Mouse (Mus musculus) lung, postnatal 14 days (tissue): Measurements from ENCODE around the gene BC030870.
"Not testable (repeated sequence)": the region's sequence is repeated elsewhere in the genome, so short reads cannot be mapped to it uniquely, and the experiment has no call there.

Source experiments
- DNase-seq: peaks from one replicate; pipeline ENCODE4 v3.0.0; 2021

The BC030870 gene

GRCm38 (mm10) chr8:65129199-65129788 is at the start of gene BC030870:
Gene BC030870, minus strand, starts transcription at chr8:65129563.
- no peak for DNase-seq

- DNase-seq: no peak
These were observed 45.5 kb upstream of the BC030870 start for GRCm38 (mm10) chr8:65174746-65175476.

DNA sequence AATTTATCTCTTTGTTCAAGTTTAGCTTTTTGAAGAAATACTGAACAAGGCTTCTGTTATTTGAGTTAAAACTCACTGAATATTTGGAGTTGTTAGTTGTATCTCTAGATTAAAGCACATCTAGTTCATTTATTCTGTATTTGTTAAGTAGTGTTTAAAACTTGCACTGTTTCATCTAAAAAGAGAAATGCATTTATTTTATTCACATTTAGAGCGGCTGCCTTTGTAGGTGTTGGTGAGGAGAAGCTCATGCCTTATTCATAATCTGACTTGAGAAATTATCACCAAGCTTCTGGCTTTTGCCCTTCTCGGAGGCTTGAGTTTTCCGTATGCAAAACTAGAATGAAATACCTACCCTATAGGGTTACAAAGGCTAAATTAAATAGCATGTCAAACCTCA is 39.8 kb upstream of the BC030870 start:
- no peak for DNase-seq

- DNase-seq: not testable (repeated sequence)
These were observed 31.3 kb upstream of the BC030870 start for GRCm38 (mm10) chr8:65160676-65161075.

DNA sequence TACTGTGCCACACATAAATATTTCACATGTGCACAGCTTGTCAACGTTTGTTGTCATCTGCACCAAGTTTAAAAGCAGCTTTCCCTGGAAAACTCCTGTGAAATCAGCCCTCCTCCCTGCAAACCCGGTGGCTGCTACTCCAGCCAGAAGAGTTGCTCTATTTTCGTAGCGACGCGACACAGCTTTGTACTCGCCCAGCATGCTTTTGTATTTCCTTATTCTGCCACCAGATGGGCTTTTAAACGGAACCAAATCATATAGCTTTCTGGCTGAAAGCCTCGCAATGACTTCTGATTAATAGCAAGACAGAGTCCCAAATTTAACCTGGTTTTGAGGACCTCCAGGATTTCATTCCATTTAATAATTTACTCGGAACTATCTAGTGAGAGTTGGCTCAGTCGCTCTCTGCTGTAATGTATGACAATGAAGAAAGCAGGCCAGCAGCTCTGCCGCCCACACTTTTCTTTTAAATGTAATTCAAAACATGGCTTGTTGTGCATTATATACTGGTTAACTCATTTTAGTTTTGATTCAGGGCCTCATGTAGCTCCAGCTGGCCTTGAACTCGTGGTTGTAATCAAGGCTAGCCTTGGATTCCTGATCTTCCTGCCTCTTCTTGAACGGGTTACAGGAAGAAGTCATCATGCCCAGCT is 29.9 kb upstream of the BC030870 start:
- no peak for DNase-seq

GRCm38 (mm10) chr8:65157901-65158300 is 28.5 kb upstream of the BC030870 start:
- no peak for DNase-seq

DNA sequence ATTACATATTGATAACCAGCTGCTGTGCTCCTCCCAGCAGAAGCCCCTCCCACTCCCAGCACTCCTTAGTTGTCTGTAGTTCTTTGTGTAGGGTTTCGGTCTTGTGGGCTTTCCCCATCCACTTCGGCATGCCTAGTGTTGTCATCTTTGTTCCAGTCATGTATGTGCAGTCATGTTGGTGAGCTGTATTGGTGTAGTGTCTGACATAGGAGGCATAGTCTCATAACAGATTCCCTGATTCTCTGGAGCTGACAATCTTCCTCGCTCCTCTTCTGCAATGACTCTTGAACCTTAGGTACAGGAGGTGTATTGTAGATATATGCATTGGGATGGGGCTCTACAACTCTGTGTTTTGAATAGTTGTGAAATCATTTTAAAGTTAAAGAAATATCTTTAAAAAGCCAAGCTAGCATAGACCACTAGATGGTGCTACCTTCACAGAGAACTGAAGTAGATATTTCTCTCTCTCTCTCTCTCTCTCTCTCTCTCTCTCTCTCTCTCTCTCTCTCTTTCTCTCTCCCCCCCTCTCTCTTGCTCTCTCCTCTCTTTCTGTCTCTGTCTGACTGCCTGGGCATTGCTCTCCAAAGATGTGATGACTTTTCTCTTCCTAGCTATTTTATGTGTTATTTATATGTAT is 9.6 kb upstream of the BC030870 start:
- no peak for DNase-seq

- DNase-seq: no peak
These were observed 2.9 kb downstream of the BC030870 start for GRCm38 (mm10) chr8:65126454-65126853.

DNA sequence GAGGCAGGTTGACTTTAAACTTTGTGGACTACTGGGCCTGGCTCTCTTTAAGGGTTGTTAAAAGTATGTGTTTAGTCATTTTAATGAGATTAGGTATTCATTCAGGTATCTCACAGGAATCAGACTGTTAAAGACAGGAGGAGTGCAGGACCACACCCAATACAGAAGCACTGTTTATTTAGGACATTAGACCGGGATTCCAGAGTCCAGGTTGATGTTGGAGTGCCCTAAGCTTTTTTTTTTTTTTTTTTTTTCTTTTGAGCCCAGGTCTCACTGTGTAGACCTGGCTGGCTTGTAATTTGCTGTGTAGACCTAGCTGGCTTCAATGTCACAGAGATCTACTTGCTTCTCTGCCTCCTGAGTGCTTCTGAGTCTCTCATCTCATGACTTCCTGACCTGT is 3.3 kb downstream of the BC030870 start:
- no peak for DNase-seq

GRCm38 (mm10) chr8:65112092-65112491 is 17.3 kb downstream of the BC030870 start:
- DNase-seq: no peak

GRCm38 (mm10) chr8:65110285-65110691 is 19.1 kb downstream of the BC030870 start:
- peak; percentile 71 for DNase-seq

DNA sequence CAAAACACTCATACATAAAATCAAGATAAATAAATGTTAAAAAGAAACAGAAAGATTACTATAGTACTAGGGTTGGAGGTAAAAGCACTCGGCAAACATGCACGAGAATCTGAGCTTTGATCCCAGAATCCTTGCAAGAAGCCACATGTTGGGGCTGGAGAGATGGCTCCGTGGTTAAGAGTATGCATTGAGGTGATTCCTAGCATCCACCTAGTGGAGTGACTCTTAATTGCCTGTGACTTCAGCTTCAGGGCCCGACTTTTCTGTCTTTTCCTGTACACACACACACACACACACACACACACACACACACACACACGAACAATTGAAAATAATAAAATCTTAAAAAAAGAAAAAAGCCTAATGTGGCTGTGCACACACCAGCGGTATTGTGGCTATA is 20.4 kb downstream of the BC030870 start:
- no peak for DNase-seq

- DNase-seq: no peak
These were observed 21.2 kb downstream of the BC030870 start for GRCm38 (mm10) chr8:65107936-65108718.

GRCm38 (mm10) chr8:65104041-65104440 is 25.3 kb downstream of the BC030870 start:
- no peak for DNase-seq

DNA sequence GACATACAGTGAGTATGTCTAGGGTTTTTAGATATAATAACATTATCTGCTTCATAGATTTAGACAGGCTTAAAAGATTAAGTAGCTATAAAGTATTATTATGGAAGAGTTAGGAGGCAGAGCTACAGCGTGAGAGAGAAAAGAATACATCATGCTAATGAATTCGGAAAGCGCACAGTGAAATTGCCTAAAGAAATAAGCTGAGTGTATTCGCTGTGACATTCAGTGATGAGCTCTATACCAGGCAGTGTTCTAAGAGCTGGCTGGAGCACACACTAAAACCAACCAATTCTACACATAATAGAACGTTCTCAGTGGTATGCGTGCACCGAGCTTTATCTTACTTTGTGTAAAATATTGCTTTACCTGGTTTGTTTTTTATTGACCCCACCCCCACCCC is 25.7 kb downstream of the BC030870 start:
- no peak for DNase-seq

- no peak for DNase-seq
These were observed 29.6 kb downstream of the BC030870 start for GRCm38 (mm10) chr8:65099735-65100134.

GRCm38 (mm10) chr8:65097760-65098415 is 31.5 kb downstream of the BC030870 start:
- DNase-seq: no peak

- no peak for DNase-seq
These were observed 39.6 kb downstream of the BC030870 start for GRCm38 (mm10) chr8:65089781-65090180.

GRCm38 (mm10) chr8:65088120-65088519 is 41.2 kb downstream of the BC030870 start:
- DNase-seq: no peak

DNA sequence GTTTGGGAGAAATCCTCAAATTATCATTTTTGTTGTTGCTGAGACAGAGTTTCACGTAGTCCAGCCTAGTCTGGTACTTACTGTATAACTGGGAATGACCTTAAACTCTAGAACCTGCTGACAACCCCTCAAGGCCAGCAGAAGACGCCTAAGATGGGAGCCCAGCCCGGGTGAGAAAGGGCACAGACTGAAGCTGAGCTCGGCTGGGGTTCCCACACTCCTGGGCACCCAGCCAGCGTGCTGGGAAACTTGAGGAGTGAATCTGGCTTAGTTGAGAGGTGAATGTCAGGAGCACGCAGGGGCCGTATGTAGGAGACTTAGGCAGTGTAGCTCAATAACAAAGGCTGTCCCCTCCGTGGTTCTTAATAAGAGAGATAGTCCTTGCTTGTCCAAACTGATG is 41.7 kb downstream of the BC030870 start:
- DNase-seq: no peak

- DNase-seq: no peak
These were observed 43.7 kb downstream of the BC030870 start for GRCm38 (mm10) chr8:65085680-65086079.

DNA sequence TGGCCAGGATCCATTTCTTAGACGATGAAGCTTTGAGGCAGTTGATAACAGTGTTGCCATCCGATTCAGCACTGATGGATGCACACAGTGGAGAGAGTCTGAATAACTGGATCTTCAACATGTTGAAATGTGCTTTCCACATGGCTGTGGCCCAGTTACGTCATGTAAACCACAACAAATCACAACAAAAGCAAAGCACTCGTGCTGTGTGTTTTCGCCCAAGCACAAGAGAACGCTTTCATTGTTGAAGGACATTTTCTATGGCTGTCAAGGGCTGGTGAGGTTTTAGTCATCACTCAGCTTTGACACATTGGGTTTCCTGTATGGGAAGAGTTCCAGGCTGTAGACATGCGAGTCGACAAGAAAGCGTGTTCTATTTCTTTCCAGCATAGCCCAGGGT is 48.6 kb downstream of the BC030870 start:
- no peak for DNase-seq
